Mouse (Mus musculus): ENCODE data around the gene Col5a3. TPM values are rescaled to one million over a fixed set of nuclear protein-coding genes. Genes with fewer than 3 reads are reported as not detected.
A peak's percentile ranks its signal among the peaks of the same experiment; 100 is the strongest.
"Not testable (repeated sequence)": the region's sequence is repeated elsewhere in the genome, so short reads cannot be mapped to it uniquely, and the experiment has no call there.

Gene Col5a3
- 10 to 100 TPM in 1 of 4 experiments, 1 to 10 TPM in 3; 5.6 to 10.2 (median 6.4) TPM for total RNA-seq (2022)

DNA sequence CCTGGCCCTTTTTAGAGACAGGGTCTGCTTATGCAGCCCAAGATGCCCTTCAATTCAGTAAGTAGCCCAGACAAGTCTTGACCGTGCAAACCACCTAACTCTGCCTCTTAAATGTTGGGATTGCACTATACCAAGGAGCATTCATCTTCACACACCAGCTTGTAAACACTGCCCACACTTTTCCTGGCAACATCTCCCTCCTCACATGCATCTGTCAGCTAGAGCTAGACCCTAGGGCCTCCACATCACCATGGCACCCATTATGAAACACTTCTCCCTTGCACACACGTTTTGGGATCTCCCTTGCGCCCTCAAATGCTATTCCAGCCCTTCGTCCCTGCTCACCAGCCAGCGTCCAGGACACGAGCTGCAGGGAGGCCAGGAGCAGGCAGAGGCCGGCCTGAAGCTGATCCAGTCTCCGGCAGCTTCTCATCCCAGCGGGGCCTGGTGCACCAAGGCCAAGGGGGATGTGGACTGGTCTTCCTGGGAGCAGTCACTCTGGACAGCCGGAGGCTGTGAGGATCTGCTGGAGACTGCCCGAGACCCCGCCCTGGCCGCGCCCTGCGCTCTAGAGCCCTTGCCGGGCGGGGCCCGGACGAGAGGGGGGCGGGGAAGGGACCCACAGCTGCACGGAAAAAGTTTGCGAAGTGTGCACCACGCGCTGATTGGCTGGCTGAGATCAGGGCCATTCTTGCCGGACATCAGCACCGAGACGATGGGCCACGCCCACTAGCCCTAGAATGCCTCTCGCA is at the start of gene Col5a3:
Gene Col5a3, minus strand, starts transcription at position 547 of the 752 bp plus-strand sequence.
- DNase-seq (ENCODE audit: low spot score): peak; percentile 76

DNA sequence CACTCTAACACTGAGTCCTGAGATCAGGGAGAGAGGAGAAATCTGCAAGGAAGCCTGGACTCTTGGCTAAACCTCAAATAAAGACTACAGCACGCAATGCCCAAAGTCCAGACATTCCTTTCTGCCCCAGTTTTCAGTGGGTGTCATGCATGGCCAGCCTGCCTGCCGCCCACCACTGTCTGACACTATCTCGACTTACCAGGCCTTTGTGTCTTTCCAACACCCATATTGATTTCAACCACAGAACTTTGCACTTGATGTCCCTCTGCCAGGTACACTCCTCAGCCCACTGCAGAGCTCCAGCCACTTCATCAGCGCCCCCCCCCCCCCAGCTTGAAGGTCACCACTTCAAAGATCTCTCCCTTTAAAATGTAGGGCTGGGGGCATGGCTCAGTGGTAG is 47.4 kb upstream of the Col5a3 start:
- no peak for DNase-seq (ENCODE audit: low spot score)

DNA sequence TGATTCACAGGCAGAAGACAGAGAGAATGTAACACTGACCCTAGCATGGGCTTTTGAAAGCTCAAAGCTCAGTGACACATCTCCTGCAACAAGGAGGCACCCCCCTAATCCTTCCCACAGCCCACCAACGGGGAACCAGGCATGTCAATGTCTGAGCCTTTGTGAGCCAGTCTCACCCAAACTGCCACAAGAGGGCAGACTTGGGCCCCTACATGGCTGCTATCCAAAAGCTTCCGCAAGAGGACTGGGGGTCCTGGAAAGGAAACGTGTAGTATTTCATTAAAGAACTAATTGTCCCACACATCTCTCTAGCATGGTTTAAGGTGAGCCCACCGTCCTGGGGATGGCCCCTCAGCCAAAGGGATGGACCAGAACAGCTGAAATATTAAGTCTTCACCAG is 47.0 kb upstream of the Col5a3 start:
- no peak for DNase-seq (ENCODE audit: low spot score)

DNA sequence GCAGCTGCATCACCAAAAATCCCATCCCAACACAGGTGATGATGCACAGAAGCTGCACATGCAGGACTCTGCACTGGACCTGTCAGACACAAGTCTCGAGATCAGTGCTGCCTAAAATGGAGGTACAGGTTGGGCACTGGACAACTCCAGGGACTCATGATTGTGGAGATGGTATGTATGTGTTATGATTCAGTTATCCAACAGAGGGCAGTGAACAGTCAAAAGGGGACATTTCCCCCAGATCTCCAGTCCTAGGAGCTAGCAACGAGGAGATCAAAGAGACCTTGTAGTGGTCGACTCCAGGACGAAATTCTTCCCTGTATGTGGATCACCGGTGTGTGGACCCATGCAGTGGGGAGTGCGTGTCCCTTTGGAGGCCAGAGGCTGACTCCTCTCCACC is 45.1 kb upstream of the Col5a3 start:
- no peak for DNase-seq (ENCODE audit: low spot score)

DNA sequence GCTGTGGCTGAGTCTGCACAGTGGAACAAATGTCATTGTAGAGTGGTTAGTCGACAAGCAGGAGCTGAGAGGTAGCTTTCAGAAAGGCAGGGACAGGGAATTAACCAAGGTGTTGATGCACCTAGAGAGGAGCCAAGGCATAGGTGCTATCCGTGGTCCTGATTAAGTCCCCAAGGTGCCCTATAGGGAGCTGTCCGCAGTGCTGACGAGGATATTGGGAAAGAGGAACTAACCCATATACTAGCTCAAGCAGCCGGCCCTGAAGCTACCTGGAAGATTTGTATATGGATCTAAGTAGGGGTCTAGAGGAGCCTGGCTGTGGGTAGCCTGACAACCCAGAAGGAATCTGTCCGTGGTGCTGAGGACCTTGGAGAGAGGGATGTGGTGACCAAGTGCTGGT is 42.3 kb upstream of the Col5a3 start:
- DNase-seq (ENCODE audit: low spot score): no peak

DNA sequence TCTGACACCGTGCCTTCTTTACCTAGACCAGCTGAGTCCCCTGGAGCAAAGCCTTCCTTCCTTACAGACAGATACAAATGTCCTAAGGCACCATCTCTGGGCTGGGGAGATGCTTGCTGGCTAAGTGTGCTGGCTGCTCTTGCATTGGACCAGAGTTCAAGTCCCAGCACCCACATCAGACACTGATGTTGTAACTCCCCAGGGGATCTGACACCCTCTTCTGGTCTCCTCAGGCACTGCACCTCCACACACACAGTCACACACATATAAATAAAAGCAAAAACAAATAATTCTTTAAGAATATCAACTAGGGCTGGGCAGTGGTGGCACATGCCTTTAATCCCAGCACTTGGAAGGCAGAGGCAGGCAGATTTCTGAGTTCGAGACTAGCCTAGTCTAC is 35.3 kb upstream of the Col5a3 start:
- no peak for DNase-seq (ENCODE audit: low spot score)

DNA sequence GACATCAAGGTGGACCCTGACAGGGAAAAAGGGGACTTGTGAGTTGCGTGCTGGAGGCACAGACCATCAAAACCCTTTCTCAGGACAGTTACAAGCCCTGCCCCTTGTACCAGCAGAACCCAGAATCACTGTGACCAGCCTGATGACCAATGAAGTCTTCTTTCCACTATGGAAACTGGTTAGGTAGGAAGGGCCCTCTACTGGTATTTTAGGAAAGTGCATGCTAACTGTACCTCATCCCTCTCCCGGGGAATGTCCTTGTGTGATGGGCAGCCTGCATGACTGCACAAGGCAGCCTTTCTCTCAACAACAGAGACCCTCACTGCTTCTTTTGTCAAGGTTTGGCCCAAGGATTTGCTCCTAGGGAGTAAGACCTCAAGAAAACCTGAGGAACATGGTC is 27.8 kb upstream of the Col5a3 start:
- peak; percentile 23 for DNase-seq (ENCODE audit: low spot score)

DNA sequence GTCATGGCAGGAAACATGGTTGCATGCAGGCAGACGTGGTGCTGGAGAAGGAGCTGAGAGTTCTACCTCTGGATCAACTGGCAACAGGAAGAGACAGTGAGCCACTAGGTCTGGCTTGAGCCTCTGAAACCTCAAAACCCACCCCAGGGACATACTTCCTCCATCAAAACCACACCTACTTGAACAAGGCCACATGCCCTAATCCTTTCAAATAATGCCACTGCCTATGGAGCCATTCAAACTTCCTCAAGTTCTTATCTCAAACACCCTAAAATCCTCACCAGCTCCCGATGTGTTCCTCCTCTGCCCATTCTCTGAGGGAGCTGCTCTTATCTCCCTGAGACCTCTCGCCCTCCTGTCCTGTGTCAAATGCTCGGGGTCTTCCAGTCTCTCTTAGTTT is 27.3 kb upstream of the Col5a3 start:
- no peak for DNase-seq (ENCODE audit: low spot score)

DNA sequence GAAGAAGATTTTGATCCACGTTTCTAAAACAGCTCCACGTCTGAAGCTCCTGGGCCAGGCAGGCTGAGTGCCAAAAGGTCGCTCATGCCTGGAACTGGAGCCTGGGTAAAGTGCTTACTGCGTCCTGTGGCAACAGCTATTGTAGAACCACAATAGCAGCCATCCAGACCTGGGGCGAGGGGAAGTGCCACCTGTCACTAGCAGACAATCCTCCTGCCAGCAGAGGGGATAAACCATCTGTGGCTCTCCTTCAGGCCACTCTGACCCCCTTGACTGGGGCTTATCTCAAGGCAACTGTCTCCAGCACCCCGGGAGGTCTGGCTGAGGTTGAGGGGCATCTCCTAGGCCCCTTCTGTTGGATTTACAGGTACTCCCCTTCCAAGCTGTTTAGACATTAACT is 24.1 kb upstream of the Col5a3 start:
- no peak for DNase-seq (ENCODE audit: low spot score)

DNA sequence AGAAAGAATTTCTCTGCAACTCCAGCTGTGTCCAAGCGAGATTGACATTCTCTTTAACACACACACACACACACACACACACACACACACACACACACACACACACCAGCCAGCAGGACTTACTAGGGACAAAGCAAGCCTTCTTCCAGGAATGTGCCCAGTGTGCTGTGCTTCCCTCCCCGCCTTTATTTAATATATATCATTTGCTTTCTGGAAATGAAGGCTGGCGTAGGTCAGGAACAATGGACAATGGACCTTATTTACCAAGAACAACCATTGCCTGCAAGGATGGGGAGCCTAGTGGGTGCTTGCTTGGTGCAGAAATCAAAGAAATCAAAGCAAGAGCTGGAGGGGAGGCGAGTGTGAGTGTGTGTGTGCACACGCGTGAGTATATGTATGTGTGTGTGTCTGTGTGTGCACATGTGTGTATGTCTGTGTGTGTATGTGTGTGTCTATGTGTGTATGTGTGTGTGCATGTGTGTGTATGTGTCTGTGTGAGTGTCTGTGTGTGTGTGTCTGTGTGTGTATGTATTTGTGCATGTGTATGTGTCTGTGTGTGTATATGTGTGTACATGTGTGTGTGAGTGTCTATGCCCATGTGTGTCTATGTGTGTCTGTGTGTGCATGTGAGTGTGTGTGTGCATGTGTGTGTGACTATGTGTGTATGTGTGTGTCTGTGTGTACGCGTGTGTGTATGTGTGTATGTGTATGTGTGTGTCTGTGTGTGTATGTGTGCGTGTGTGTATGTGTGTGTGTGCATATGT is 22.5 kb upstream of the Col5a3 start:
- no peak for DNase-seq (ENCODE audit: low spot score)

DNA sequence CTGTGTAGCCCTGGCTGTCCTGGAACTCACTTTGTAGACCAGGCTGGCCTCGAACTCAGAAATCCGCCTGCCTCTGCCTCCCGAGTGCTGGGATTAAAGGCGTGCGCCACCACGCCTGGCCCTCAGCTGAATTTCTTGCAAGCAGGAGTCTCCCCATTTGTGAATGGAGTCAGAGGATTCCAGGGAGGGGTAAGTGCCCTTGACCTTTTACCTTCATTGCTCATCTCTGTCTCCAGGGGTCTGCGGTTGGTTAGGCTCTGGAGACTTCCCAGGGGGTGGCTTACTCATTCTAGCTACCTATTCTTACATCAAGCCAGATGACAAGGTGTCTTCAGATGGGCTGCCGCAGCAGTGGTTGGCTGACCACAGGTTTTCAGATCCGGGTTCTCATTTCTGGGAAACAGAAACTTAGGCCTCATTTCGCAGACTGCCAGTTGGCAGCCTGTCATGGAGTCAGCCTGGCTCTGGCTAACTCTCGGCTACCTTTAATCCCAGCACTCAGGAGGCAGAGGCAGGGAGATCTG is 20.6 kb upstream of the Col5a3 start:
- DNase-seq (ENCODE audit: low spot score): not testable (repeated sequence)

DNA sequence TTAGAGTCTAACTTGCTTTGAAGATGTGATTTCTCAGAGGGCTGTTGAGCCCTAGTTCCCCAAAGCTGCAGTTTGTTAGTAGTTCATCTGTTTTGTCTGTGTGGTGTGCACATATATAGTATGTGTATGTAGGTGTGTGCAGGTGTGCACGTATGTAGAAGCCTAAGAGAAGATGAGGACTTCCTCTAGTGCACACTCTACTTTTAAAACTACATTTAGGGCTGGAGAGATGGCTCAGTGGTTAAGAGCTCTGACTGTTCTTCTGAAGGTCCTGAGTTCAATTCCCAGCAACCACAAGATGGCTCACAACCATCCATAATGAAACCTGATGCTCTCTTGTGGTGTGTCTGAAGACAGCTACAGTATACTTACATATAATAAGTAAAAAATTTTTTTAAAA is 20.0 kb upstream of the Col5a3 start:
- DNase-seq (ENCODE audit: low spot score): no peak

DNA sequence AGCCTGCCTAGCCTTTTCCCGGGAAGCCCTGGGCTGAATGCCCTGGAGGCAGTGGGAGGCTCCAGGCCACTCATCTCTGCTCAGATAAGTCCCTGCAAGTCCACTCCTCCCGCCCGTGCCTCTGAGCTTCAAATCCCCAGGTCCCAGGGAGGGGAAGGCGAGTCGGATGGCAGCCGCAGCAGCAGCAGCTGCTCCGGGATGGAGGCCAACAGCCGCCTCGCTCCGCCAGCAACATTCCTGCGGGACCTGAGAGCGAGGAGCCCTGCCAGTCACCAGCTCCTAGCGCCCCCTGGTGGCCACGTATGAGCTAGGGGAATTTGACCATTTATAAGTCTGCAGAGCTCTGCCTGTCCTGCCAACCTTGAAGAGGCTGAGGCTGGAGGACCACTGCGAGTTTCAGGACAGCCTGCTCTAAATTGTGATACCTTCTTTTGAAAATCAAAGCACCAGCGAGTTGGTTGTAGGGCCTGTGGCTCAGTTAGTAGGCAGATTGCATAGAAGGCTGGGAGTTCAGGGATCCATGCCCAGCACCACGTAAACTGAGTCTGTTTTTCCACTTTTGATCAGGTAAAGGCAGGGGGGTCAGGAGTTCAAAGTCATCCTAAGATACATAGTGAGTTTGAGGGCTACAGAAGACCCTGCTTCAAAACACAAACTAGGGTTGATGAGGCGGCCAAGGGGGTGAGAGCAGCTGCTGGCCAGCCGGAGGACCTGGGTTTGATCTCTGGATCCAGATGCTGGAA is 16.2 kb upstream of the Col5a3 start:
- DNase-seq (ENCODE audit: low spot score): peak; percentile 94

DNA sequence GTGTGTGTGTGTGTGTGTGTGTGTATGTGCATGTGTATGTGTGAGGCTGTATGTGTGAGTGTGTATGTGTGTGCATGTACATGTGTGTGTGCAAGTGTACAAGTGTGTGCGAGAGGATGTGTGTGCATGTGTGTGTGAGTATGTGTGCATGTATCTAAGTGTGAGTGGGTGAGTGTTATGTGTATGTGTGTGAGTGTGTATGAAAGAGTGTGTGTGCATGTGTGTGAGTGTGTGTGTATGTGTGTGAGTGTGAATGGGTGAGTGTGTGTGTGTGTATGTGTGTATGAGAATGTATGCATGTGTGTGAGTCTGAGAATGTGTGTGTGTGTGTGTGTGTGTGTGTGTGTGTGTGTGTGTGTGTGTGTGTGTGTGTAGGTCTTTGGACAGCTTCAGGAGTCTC is 13.3 kb upstream of the Col5a3 start:
- DNase-seq (ENCODE audit: low spot score): no peak

DNA sequence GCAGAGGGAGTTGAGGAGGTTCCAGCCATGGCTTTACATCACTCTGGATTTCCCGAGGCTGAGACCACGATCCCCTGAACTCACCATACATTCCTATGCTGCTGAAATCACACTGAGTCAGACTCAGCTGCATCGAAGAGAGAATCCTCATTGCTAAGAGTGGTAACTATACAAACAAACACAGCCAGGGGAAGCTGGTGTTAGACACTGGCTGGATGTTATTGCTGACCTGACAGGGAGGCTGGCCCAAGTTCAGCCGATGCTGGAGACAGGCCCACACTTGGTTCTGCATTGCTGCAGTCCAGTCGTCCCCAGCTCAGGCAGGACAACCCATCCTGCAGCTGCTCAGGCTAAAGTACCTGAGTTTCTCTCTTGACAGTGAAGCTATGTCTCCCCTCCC is 10.9 kb upstream of the Col5a3 start:
- DNase-seq (ENCODE audit: low spot score): no peak

DNA sequence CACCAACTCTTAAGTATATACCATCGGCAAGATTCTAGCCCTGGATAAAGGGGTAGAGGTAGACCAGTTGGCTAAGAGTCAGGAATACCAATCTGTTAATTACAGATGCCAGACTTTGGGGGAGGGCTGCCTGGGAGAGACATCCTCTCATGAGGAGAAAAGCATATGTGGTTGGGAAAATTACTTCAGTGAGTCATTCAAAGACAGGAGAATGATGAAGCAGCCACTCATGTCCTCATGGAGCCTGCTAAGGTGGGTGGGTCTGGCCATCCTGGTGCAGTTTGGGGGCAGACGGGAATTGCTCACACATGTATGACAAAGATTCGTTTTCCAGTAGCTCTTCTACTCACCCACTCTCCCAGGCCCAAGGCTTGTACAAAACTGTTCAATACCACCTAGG is 8.0 kb upstream of the Col5a3 start:
- DNase-seq (ENCODE audit: low spot score): no peak

DNA sequence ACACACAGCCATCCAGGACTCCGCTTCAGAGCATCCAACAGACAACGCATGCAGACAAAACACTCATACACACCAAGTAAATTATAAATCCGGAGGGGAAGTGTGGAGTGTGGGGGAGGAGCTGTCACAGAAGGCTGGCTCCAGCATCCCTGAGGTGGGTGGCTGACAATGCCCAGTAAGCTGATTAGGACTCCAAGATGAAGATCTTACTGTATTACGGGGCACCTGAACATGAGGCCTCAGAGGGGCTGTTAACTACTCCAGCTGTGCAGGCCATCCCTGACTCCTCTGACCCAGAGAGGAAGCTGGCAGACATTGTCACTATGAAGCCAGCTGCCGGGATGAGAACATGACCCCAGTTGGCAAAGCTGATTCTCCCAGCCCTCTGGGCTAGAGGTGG is 5.1 kb upstream of the Col5a3 start:
- no peak for DNase-seq (ENCODE audit: low spot score)

DNA sequence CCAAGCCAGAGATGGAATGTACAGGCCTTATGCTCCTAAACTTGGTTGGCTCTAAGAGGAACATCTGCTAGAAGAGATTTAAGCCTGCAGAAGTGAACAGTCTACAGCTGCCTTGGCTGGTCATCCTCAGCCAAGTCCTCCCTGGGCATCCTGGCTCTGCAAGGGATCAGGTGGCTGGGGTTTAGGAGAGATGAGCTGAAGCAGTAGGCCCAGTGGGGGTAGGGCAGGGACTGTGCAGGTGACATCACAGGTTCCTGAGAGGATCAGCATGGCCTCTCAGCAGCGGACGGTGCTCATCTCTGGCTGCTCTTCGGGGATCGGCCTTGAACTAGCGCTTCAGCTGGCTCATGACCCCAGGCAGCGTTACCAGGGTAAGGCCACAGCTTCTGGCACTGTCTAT is 3.4 kb upstream of the Col5a3 start, which contains the start of gene Rdh8:
Gene Rdh8, plus strand, starts transcription at position 268 of the 400 bp plus-strand sequence.
- no peak for DNase-seq (ENCODE audit: low spot score)

DNA sequence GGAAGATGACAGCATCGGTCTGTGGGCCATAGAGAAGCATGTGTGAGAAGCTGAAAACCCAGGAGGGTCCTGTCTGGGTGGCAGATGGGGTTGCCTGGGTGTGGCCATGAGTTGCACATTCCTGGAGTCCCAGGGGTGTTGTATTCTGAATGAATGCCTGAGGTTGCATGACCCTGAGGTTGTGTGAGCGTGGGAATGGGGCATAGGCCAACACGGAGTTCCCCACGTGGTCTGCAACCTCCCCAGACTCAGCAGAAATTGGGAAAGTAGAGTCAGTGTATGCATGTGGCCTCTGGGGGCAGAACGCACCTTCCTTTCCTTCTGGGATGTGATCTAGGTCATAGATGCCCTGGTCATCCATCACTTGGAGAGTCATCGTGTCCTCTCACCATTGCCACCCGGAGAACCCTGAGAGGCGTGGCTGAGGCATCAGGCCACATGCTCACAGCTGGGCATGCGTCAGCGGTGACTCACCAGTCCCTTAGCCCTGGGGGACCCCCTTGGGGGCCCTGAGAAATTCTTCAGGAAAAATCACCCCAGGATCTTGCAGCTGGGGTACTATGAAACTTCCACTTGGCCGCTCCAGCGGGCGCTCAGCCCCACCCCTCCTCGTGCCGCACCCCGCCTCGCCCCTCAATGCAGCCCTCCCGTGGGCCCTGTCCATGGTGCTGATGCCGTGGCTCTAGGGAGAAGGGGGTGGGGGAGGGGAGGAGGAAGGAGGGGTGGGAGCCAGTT is 2.2 kb downstream of the Col5a3 start:
- DNase-seq (ENCODE audit: low spot score): peak; percentile 46

DNA sequence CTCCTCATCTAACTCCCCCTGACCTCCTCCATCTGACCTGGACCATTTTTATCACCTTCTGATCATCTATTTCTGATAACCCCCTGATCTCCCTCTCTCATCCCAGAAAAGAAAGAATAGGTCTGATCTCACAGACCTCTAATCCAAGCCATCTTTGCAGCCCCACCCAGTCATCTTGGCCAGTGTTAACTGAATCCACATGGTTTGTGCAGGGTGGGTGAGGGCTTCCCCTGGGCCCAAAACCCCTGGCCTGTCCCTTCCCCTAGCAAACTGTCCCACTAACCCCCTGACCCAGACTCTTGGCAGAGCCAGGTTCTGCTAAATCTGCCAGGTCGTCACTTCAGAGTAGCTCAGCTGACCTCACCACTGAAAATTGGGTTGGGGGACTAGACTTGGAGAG is 4.1 kb downstream of the Col5a3 start:
- DNase-seq (ENCODE audit: low spot score): no peak

DNA sequence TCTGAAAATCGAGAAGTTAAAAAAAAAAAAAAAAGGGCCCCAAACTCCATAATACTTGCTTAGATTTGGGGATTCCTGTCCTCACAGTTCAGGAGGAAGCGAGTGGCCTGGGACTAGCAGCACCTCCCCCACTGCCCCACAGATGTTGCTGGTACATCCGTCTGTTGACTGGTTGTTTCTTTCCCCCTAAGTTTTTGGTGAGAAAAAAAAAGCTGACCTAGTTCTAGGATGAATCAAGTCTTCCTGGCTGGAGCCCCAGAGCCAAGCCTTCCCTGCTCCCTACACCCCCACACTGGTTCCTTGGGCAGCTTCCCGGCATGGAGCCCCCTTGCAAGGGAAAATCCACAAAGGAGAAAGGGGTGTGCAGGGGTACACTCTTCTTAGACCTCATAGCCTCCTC is 4.6 kb downstream of the Col5a3 start:
- peak; percentile 69 for DNase-seq (ENCODE audit: low spot score)

DNA sequence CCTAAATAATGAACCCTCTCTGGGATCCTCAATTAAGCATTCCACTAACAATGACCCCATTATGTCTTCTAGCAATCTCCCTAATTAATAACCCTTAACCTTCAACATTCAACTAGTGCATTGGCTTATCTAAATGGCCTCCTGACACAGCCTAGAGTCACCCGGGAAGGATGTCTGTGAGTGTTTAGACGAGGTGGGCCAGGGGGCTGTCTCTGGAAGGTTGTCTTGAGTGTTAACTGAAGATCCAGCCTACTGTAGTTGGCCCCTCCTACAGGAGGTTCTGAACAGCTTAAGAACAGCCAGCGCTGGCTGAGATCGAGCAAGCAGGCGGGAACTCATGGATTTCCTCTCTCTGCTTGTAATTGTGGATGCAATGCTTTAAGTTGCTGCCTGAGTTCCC is 9.2 kb downstream of the Col5a3 start:
- no peak for DNase-seq (ENCODE audit: low spot score)

Data from heart, adult 8-10 months (tissue).